Mouse (Mus musculus): ENCODE measurements around the gene Gm20517. TPM values are rescaled to one million over a fixed set of nuclear protein-coding genes. Genes with fewer than 3 reads are reported as not detected.

Gm20517 gene
- total and polyA plus RNA-seq, 3 experiments = 1.9 to 2.9 TPM; not detected in 1

DNA sequence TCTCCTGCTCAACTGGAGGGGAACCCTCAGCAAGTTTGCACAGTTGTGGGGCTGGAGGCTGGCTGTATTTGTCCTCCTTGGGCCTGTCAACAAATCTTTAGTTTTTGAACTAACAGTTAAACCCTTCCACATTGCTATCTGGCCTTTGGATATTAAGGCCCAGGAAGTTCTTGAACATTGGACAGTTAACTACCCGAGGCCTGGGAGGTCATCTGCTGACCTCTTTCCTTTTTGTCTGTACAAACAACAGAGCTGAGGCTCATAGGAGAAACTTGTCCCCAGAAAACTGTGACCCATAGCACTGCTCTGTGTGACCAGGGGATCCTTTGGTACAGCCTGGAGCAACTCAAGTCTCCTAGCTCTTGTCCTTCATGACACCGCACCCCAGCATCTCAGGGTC, 87.7 kb downstream of the Gm20517 start (continued):
- TF ChIP-seq MAFK (IDR thresholded peaks at IDR 0.05; ENCODE audit: borderline replicate concordance, low read depth, low read length) = no peak

DNA sequence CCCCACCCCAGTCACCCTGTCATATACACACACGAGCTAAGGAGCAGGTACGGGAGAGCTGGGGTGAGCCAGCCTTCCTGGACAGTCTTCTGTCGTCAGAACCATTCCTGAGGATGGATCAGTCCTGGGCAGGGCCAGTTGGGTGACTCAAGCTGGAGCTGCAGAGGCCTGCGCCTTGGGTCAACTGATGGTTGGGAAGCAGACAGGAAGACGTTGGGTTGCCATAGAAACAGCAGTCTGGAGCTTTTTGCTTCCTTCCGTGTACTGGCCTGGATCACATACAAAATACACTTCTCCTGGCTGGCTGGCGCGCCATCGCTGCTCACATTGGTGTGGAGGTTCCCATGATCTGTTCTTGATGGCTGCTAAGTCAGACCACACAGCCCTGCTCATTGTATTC, 90.4 kb downstream of the Gm20517 start:
- Histone ChIP-seq H3K27me3 (ENCODE audit: control insufficient read depth in 1 of 2, insufficient read depth in 2 of 2, low read length in 2 of 2) (no peaks in the 10 kb centered on the region), H3K9me3 (replicated peaks; ENCODE audit: insufficient read depth, low read length) (no peaks in the 10 kb centered on the region), H3K27ac (ENCODE audit: control insufficient read depth, low read depth, low read length) (no peak overlapping the region), H3K4me3 (ENCODE audit: control insufficient read depth in 1 of 2, insufficient read depth in 1 of 2, low read depth in 2 of 2, low read length in 2 of 2) (no peak overlapping the region), H3K79me2 (ENCODE audit: control insufficient read depth, insufficient read depth, low read length, poor library complexity) (no peaks in the 10 kb centered on the region), H3K9ac (ENCODE audit: control insufficient read depth, low read depth, low read length, poor library complexity, severe bottlenecking) (no peak overlapping the region), H3K4me1 (ENCODE audit: control insufficient read depth in 1 of 2, insufficient read depth in 2 of 2, low read length in 2 of 2) (no peaks in the 10 kb centered on the region), H3K36me3 (ENCODE audit: control insufficient read depth in 1 of 2, insufficient read depth in 2 of 2, low read length in 2 of 2) (no peaks in the 10 kb centered on the region)
- DNase-seq (ENCODE audit: low read depth, low spot score) = no peak
- no peak for TF ChIP-seq GATA1 (IDR thresholded peaks at IDR 0.05; ENCODE audit: low read depth, low read length)
- TF ChIP-seq TCF12 (IDR thresholded peaks at IDR 0.05; ENCODE audit: low read depth, low read length) = no peak
- TF ChIP-seq ETS1 (IDR thresholded peaks at IDR 0.05; ENCODE audit: low read depth, low read length) = no peak
- no peak for TF ChIP-seq RAD21 (IDR thresholded peaks at IDR 0.05; ENCODE audit: low read depth, low read length)
- TF ChIP-seq CTCF (IDR thresholded peaks at IDR 0.05 in 2 of 3, conservative IDR thresholded peaks at IDR 0.05 in 1 of 3; ENCODE audit: control insufficient read depth in 1 of 3, insufficient read depth in 1 of 3, low read depth in 2 of 3, low read length in 3 of 3, poor library complexity in 1 of 3, severe bottlenecking in 1 of 3) = no peak
- TF ChIP-seq ZKSCAN1 (IDR thresholded peaks at IDR 0.05; ENCODE audit: low read depth, low read length) = no peak
- no peak for TF ChIP-seq CHD1 (IDR thresholded peaks at IDR 0.05; ENCODE audit: low read depth, low read length)
- no peak for TF ChIP-seq MYB (IDR thresholded peaks at IDR 0.05; ENCODE audit: low read depth, low read length)
- TF ChIP-seq JUND (IDR thresholded peaks at IDR 0.05; ENCODE audit: low read depth, low read length) = no peak
- TF ChIP-seq MAFK (IDR thresholded peaks at IDR 0.05; ENCODE audit: borderline replicate concordance, low read depth, low read length) = no peak
- no peak for TF ChIP-seq MAZ (IDR thresholded peaks at IDR 0.05; ENCODE audit: low read depth, low read length)
- no peak for TF ChIP-seq KAT2A (conservative IDR thresholded peaks at IDR 0.05; ENCODE audit: low read depth, low read length)
- TF ChIP-seq MEF2A (IDR thresholded peaks at IDR 0.05; ENCODE audit: extremely low read depth, insufficient replicate concordance, low read depth, low read length, poor library complexity, severe bottlenecking) = no peak
- TF ChIP-seq BHLHE40 (IDR thresholded peaks at IDR 0.05; ENCODE audit: borderline replicate concordance, low read depth, low read length) = no peak
- TF ChIP-seq CHD2 (IDR thresholded peaks at IDR 0.05; ENCODE audit: low read length) = no peak

DNA sequence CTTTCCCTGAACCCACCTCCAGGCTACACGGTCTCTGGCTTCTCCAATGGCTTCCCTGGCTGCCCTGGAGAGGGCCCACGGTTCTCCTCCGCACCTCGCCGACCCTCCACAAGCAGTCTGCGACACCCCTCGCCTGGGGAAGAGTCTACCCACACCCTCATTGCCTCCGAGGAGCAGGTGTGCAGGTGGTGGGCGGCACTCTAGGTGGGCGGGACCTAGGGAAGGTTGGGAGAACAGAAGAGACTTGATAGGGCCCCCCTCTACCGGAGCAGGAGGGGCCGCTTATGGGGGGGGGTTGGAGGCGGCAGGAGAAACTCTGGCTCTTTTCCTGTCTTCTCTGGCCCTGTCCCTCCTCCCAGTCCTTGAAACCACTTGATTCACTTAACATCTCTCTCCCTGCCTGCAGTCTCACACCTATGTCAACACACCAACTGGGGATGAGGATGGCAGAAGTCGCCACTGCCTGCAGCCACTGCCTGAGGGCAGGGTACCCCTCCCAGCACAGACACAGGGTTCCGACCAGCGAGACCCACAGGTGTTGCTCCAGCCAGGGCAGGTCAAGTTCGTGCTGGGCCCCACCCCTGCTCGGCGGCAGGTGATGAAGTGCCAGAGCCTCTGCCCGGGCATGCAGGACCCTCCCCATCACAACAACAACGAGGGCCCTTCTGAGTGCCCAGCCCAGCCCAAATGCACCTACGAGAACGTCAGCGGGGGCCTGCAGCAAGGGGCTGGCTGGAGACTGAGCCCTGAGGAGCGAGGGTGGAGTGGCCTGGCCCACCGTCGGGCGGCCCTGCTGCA, 91.4 kb downstream of the Gm20517 start:
- H3K4me1 ChIP-seq (ENCODE audit: control insufficient read depth in 1 of 2, insufficient read depth in 2 of 2, low read length in 2 of 2) = no peaks in the 10 kb centered on the region
- no peak overlapping the region for H3K4me3 ChIP-seq (ENCODE audit: control insufficient read depth in 1 of 2, insufficient read depth in 1 of 2, low read depth in 2 of 2, low read length in 2 of 2)
- no peak overlapping the region for H3K27ac ChIP-seq (ENCODE audit: control insufficient read depth, low read depth, low read length)
- no peaks in the 10 kb centered on the region for H3K9me3 ChIP-seq (replicated peaks; ENCODE audit: insufficient read depth, low read length)
- H3K9ac ChIP-seq (ENCODE audit: control insufficient read depth, low read depth, low read length, poor library complexity, severe bottlenecking) = no peak overlapping the region
- no peaks in the 10 kb centered on the region for H3K36me3 ChIP-seq (ENCODE audit: control insufficient read depth in 1 of 2, insufficient read depth in 2 of 2, low read length in 2 of 2)
- no peak for DNase-seq (ENCODE audit: low read depth, low spot score)
- no peak for TF ChIP-seq MAX (IDR thresholded peaks at IDR 0.05; ENCODE audit: low read length)
- TF ChIP-seq CHD2 (IDR thresholded peaks at IDR 0.05; ENCODE audit: low read length) = no peak
- no peak for TF ChIP-seq TCF12 (IDR thresholded peaks at IDR 0.05; ENCODE audit: low read depth, low read length)
- no peak for TF ChIP-seq KAT2A (conservative IDR thresholded peaks at IDR 0.05; ENCODE audit: low read depth, low read length)
- no peak for TF ChIP-seq RAD21 (IDR thresholded peaks at IDR 0.05; ENCODE audit: low read depth, low read length)
- TF ChIP-seq POLR2AphosphoS5 (IDR thresholded peaks at IDR 0.05; ENCODE audit: borderline replicate concordance, low read depth, low read length) = no peak
- TF ChIP-seq TBP (IDR thresholded peaks at IDR 0.05; ENCODE audit: low read depth, low read length) = no peak
- no peak for TF ChIP-seq ETS1 (IDR thresholded peaks at IDR 0.05; ENCODE audit: low read depth, low read length)
- no peak for TF ChIP-seq MAZ (IDR thresholded peaks at IDR 0.05; ENCODE audit: low read depth, low read length)
- no peak for TF ChIP-seq ZKSCAN1 (IDR thresholded peaks at IDR 0.05; ENCODE audit: low read depth, low read length)
- no peak for TF ChIP-seq HCFC1 (IDR thresholded peaks at IDR 0.05; ENCODE audit: low read depth, low read length)
- TF ChIP-seq E2F4 (IDR thresholded peaks at IDR 0.05; ENCODE audit: borderline replicate concordance, low read depth, low read length) = no peak
- TF ChIP-seq RCOR1 (IDR thresholded peaks at IDR 0.05; ENCODE audit: low read depth, low read length) = no peak
- no peak for TF ChIP-seq NRF1 (IDR thresholded peaks at IDR 0.05; ENCODE audit: insufficient read depth, low read depth, low read length, poor library complexity, severe bottlenecking)
- no peak for TF ChIP-seq MAFK (IDR thresholded peaks at IDR 0.05; ENCODE audit: borderline replicate concordance, low read depth, low read length)
- no peak for TF ChIP-seq MXI1 (IDR thresholded peaks at IDR 0.05; ENCODE audit: low read depth, low read length)
- no peak for TF ChIP-seq JUND (IDR thresholded peaks at IDR 0.05; ENCODE audit: low read depth, low read length)
- no peak for TF ChIP-seq SIN3A (IDR thresholded peaks at IDR 0.05; ENCODE audit: low read length)
- no peak for TF ChIP-seq SMC3 (IDR thresholded peaks at IDR 0.05; ENCODE audit: low read depth, low read length)
- TF ChIP-seq USF2 (IDR thresholded peaks at IDR 0.05; ENCODE audit: borderline replicate concordance in 1 of 2, insufficient read depth in 1 of 2, low read depth in 1 of 2, low read length in 2 of 2) = no peak
- H3K79me2 ChIP-seq (ENCODE audit: control insufficient read depth, insufficient read depth, low read length, poor library complexity) = no peaks in the 10 kb centered on the region
- no peaks in the 10 kb centered on the region for H3K27me3 ChIP-seq (ENCODE audit: control insufficient read depth in 1 of 2, insufficient read depth in 2 of 2, low read length in 2 of 2)
